Mouse (Mus musculus): Measurements from ENCODE around the gene Vmn1r119.
"Not testable (repeated sequence)": the region's sequence is repeated elsewhere in the genome, so short reads cannot be mapped to it uniquely, and the experiment has no call there.

Gene Vmn1r119

DNA sequence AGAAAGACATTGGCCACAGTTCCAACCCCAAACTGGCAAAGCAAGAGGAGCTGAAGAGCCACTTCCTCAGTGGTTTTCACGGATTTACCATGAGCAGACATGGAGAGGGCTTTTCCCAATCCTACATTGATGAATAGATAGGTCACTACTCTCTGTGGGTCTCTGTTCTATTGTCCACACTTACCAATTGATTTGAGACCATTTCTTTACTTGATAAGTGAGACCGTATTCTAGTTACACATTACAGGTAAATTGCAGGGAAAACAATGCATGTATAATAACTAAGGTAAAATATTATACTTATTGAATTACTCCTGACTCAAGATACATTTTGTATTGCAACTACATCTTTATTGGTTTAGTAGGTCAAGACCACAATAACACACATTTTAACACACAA is at the start of gene Vmn1r119:
Gene Vmn1r119, minus strand, starts transcription at position 101 of the 400 bp plus-strand sequence.
- ATAC-seq (ENCODE audit: low TSS enrichment): not testable (repeated sequence)

DNA sequence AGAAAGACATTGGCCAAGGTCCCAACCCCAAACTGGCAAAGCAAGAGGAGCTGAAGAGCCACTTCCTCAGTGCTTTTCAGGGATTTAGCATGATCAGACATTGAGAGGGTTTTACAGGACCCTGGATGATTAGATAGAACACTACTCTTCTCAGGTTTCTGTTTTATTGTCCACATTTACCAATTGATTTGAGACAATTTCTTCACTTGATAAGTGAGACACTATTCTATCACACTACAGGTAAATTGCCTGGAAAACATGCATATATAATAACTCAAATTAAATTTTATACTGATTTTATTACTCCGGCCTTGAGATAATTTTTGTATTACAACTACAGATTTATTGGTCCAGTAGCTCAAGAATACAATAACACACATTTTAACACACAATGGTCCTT is 41.4 kb upstream of the Vmn1r119 start, which contains the start of gene Vmn1r120:
Gene Vmn1r120, minus strand, starts transcription at position 101 of the 400 bp plus-strand sequence.
- not testable (repeated sequence) for ATAC-seq (ENCODE audit: low TSS enrichment)
